Mouse (Mus musculus): ENCODE results near the gene Srp14.

Gene Srp14

GRCm38 (mm10) chr2:118479550-118479909 lies at the start of gene Srp14:
Gene Srp14, minus strand, starts transcription at chr2:118479711.
- in situ Hi-C loops (cut with MboI, MseI): no loop called here

- in situ Hi-C loops (cut with MboI, MseI): no loop called here
These were observed 47.0 kb upstream of the Srp14 start for GRCm38 (mm10) chr2:118526545-118526944.

- in situ Hi-C loops (cut with MboI, MseI): no loop called here
These were observed 45.3 kb upstream of the Srp14 start for GRCm38 (mm10) chr2:118524811-118525210.

GRCm38 (mm10) chr2:118523163-118523730 lies 43.7 kb upstream of the Srp14 start:
- in situ Hi-C loops (cut with MboI, MseI): no loop called here

GRCm38 (mm10) chr2:118522265-118522664 lies 42.8 kb upstream of the Srp14 start:
- in situ Hi-C loops (cut with MboI, MseI): no loop called here

GRCm38 (mm10) chr2:118520042-118520933 lies 40.8 kb upstream of the Srp14 start:
- in situ Hi-C loops (cut with MboI, MseI): no loop called here

GRCm38 (mm10) chr2:118512418-118513377 lies 33.2 kb upstream of the Srp14 start:
- in situ Hi-C loops (cut with MboI, MseI): no loop called here

GRCm38 (mm10) chr2:118511779-118512417 lies 32.4 kb upstream of the Srp14 start:
- in situ Hi-C loops (cut with MboI, MseI): no loop called here

GRCm38 (mm10) chr2:118510447-118511310 lies 31.2 kb upstream of the Srp14 start:
- in situ Hi-C loops (cut with MboI, MseI): no loop called here

GRCm38 (mm10) chr2:118509688-118510446 lies 30.4 kb upstream of the Srp14 start:
- in situ Hi-C loops (cut with MboI, MseI): no loop called here

- in situ Hi-C loops (cut with MboI, MseI): no loop called here
These were observed 27.6 kb upstream of the Srp14 start for GRCm38 (mm10) chr2:118507126-118507525.

GRCm38 (mm10) chr2:118500191-118500590 lies 20.7 kb upstream of the Srp14 start:
- in situ Hi-C loops (cut with MboI, MseI): no loop called here

- in situ Hi-C loops (cut with MboI, MseI): no loop called here
These were observed 19.8 kb upstream of the Srp14 start for GRCm38 (mm10) chr2:118499135-118499961.

- in situ Hi-C loops (cut with MboI, MseI): no loop called here
These were observed 19.0 kb upstream of the Srp14 start for GRCm38 (mm10) chr2:118498476-118498875.

- in situ Hi-C loops (cut with MboI, MseI): no loop called here
These were observed 18.4 kb upstream of the Srp14 start for GRCm38 (mm10) chr2:118497890-118498289.

- in situ Hi-C loops (cut with MboI, MseI): no loop called here
These were observed 15.5 kb upstream of the Srp14 start for GRCm38 (mm10) chr2:118495024-118495423.

GRCm38 (mm10) chr2:118491741-118492395 lies 12.4 kb upstream of the Srp14 start:
- in situ Hi-C loops (cut with MboI, MseI): no loop called here

- in situ Hi-C loops (cut with MboI, MseI): no loop called here
These were observed 11.8 kb upstream of the Srp14 start for GRCm38 (mm10) chr2:118491281-118491731.

All from T-helper 1 cell (primary cell).